In genomic region chr19:46167169-46167568, GRCm38 (mm10) we compare ENCODE assay signal across 23 mouse cellular contexts. TPM values are rescaled to one million over a fixed set of nuclear protein-coding genes. Genes with fewer than 3 reads are reported as not detected.
"Had no signal": no experiment of that assay in that cellular context is flagged by ENCODE, and none has a peak within 500 bp of the region (broad histone marks: within the 10 kb centered on the region; RNA-seq: fewer than 3 reads in every experiment).

No protein-coding gene starts in this region.

RNA-seq across cellular contexts. Expression of gene Pitx3, which starts 19.0 kb away (rescaled TPM):
- total RNA-seq: left cerebral cortex, postnatal 10 days; left cerebral cortex, postnatal 14 days; left cerebral cortex, postnatal 25 days; left cerebral cortex, postnatal 36 days; left cerebral cortex, postnatal 4 days; liver, adult 2 months; megakaryocyte progenitor cell, adult 5-6 weeks; megakaryocyte, adult 5-6 weeks; megakaryocyte-erythroid progenitor cell, adult 5-6 weeks; monocyte, adult 5-6 weeks had no signal
- polyA plus RNA-seq: liver, adult 2 months; liver, embryonic 14.5 days; liver, postnatal 0 days; lung, embryonic 16.5 days; lung, postnatal 0 days; macrophage had no signal

RNA-seq across cellular contexts. Expression of gene Elovl3, which starts 35.5 kb away (rescaled TPM):
- total RNA-seq: left cerebral cortex, postnatal 10 days; left cerebral cortex, postnatal 14 days; left cerebral cortex, postnatal 25 days; left cerebral cortex, postnatal 36 days; left cerebral cortex, postnatal 4 days; megakaryocyte progenitor cell, adult 5-6 weeks; megakaryocyte, adult 5-6 weeks; megakaryocyte-erythroid progenitor cell, adult 5-6 weeks; monocyte, adult 5-6 weeks had no signal
- polyA plus RNA-seq: liver, embryonic 11.5 days; liver, embryonic 12.5 days; liver, embryonic 13.5 days; lung, embryonic 14.5 days; lung, embryonic 15.5 days; lung, postnatal 0 days; macrophage; midbrain, embryonic 10.5 days; midbrain, embryonic 11.5 days; neural tube, embryonic 12.5 days had no signal
